ENCODE assay signal across 8 mouse cellular contexts in the genomic region with DNA sequence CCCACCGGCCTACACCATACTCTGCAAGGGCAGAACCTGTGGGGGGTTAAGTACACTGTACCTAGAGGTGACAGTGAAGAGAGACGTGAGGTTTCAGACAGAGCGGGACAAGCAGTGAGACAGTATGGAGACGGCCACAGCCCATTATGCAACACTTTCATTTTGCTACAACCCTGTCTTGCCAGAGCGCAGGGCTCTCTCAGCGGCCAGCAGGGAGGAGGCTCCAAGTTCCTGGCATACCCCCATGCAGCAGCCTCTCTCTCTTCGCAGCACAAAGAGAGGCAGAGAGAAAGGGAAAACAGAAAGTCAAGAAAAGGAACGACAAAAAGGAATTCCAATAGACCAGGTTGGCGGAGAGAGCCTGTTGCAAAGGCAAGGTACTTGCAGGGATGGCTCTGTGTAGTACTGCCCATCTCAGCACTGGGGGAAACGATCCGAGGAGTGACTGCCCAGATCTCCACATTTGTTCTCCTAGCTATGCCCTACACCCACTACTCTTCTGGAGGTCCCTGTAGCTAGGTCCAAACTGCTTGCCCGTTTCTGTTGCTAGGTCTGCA. TPM values are rescaled to one million over a fixed set of nuclear protein-coding genes. Genes with fewer than 3 reads are reported as not detected.
A peak's percentile ranks its signal among the peaks of the same experiment; 100 is the strongest.
DNase-seq lines count a peak whose midpoint lies in the region; ATAC-seq and TF ChIP-seq lines count a peak whose summit lies in the region.

No protein-coding gene starts in this region.

- no peak for ATAC-seq in G1E (ENCODE audit: extremely low read depth, insufficient number of reproducible peaks, low FRiP score, poor library complexity, severe bottlenecking)
- peak; percentile 48 for ATAC-seq in liver, postnatal 0 days
- ATAC-seq in neural tube, embryonic 11.5 days (ENCODE audit: insufficient read depth, low FRiP score, low TSS enrichment) = 0 out of 2 replicates have a peak, but pooled peaks have one; percentile 13

- DNase-seq in G1E (ENCODE audit: low spot score) = no peak
- peak; percentile 86 for DNase-seq in brain, adult 2 months (ENCODE audit: low read depth, low spot score)
- peak; percentile 28 for DNase-seq in fibroblast of lung, adult 2 months (ENCODE audit: low read depth)
- peak; percentile 59 to 60 for DNase-seq in heart, postnatal 14 days
- peak; percentile 70 to 72 for DNase-seq in kidney, postnatal 36 days
- peak; percentile 43 for DNase-seq in liver, postnatal 0 days
- peak; percentile 26 for DNase-seq in neural tube, embryonic 11.5 days (ENCODE audit: low spot score)
- peak; percentile 39 to 68 for DNase-seq in urinary bladder, postnatal 36 days (ENCODE audit: low spot score in 2 of 2)

- H3K9ac ChIP-seq in liver, postnatal 0 days (replicated peaks) = peak overlapping the region; percentile 62
- H3K9ac ChIP-seq in neural tube, embryonic 11.5 days (ENCODE audit: low read length) = peak overlapping the region; percentile 44

- intact Hi-C loops in heart, postnatal 14 days (cut with DNase I) = no loop called here

- 2% methylated on average over 12 of the region's 12 CpGs for WGBS in liver, postnatal 0 days (ENCODE audit: insufficient replicate concordance)
- 2% methylated on average over 12 of the region's 12 CpGs for WGBS in neural tube, embryonic 11.5 days

- peak overlapping the region; percentile 78 for H3K4me2 ChIP-seq in liver, postnatal 0 days (ENCODE audit: low read depth, low read length)
- H3K4me2 ChIP-seq in neural tube, embryonic 11.5 days (ENCODE audit: low read depth) = peak overlapping the region; percentile 76

- no peaks in the 10 kb centered on the region for H3K9me3 ChIP-seq in G1E (replicated peaks)
- H3K9me3 ChIP-seq in liver, postnatal 0 days (ENCODE audit: low read length) = no peaks in the 10 kb centered on the region
- H3K9me3 ChIP-seq in neural tube, embryonic 11.5 days (ENCODE audit: control insufficient read depth, low read length) = no peaks in the 10 kb centered on the region

- TF ChIP-seq EP300 in liver, postnatal 0 days (IDR thresholded peaks at IDR 0.05; ENCODE audit: low read depth) = no peak

- peak overlapping the region; percentile 57; the same call in 1 of the 2 replicates for H3K4me3 ChIP-seq in G1E (ENCODE audit: low read depth, low read length)
- peak overlapping the region; percentile 44 for H3K4me3 ChIP-seq in liver, postnatal 0 days (ENCODE audit: low read depth, low read length)
- H3K4me3 ChIP-seq in neural tube, embryonic 11.5 days (ENCODE audit: low read depth, low read length) = peak overlapping the region; percentile 35

- H3K27me3 ChIP-seq in G1E (ENCODE audit: insufficient read depth, low read length) = peaks cover 25% of the 10 kb centered on the region
- H3K27me3 ChIP-seq in liver, postnatal 0 days (ENCODE audit: insufficient read depth, low read length) = no peaks in the 10 kb centered on the region
- no peaks in the 10 kb centered on the region for H3K27me3 ChIP-seq in neural tube, embryonic 11.5 days (ENCODE audit: control insufficient read depth, insufficient read depth, low read length)

- peak overlapping the region; percentile 55; the same call in 1 of the 2 replicates for H3K27ac ChIP-seq in liver, postnatal 0 days (ENCODE audit: low read depth)
- H3K27ac ChIP-seq in neural tube, embryonic 11.5 days (ENCODE audit: low read depth, low read length) = no peak overlapping the region

- H3K36me3 ChIP-seq in G1E (replicated peaks) = no peaks in the 10 kb centered on the region
- no peaks in the 10 kb centered on the region for H3K36me3 ChIP-seq in liver, postnatal 0 days (replicated peaks; ENCODE audit: insufficient read depth, low read length)
- no peaks in the 10 kb centered on the region for H3K36me3 ChIP-seq in neural tube, embryonic 11.5 days (ENCODE audit: control insufficient read depth, insufficient read depth, low read length)

- no peak for TF ChIP-seq CTCF in G1E (IDR thresholded peaks at IDR 0.05; ENCODE audit: low read depth, low read length)
- no peak for TF ChIP-seq CTCF in liver, postnatal 0 days (IDR thresholded peaks at IDR 0.05; ENCODE audit: low read depth)

- H3K4me1 ChIP-seq in G1E (ENCODE audit: insufficient read depth, low read depth, low read length) = peaks cover 14% of the 10 kb centered on the region
- H3K4me1 ChIP-seq in liver, postnatal 0 days (ENCODE audit: insufficient read depth) = peaks cover 13% of the 10 kb centered on the region
- H3K4me1 ChIP-seq in neural tube, embryonic 11.5 days (ENCODE audit: control insufficient read depth, insufficient read depth, low read length) = peaks cover 5% of the 10 kb centered on the region

RNA-seq across cellular contexts. Expression of gene Gstt1, which starts 0.7 kb away (rescaled TPM):
- total RNA-seq in G1E (2014; fragmentation: Nextera tagmentation) (not detected in 2 replicates), G1E (2017) (0.22 and 1.9 TPM in 2 replicates)
- polyA plus RNA-seq in G1E (2012) = 0.07 TPM in 1 of 2 replicates, not detected in the other
- 1 to 10 TPM; 7.0 to 9.1 TPM for total RNA-seq in heart, postnatal 14 days (2021)
- 77.5 and 78.5 TPM in 2 replicates for polyA plus RNA-seq in liver, postnatal 0 days (2015; fragmentation: Nextera tagmentation; extraction: Ambion mirVana)
- 2.5 and 2.9 TPM in 2 replicates for polyA plus RNA-seq in neural tube, embryonic 11.5 days (2014; fragmentation: Nextera tagmentation; extraction: Ambion mirVana)

RNA-seq across cellular contexts. Expression of gene Gstt3, which starts 16.5 kb away (rescaled TPM):
- total RNA-seq in G1E (2014; fragmentation: Nextera tagmentation) (0.39 TPM in 1 of 2 replicates, not detected in the other), G1E (2017) (0.49 and 1.1 TPM in 2 replicates)
- polyA plus RNA-seq in G1E (2012) = 0.18 and 0.24 TPM in 2 replicates
- total RNA-seq in heart, postnatal 14 days (2021) = 1 to 10 TPM; 1.8 to 4.3 TPM
- 32.6 and 39.3 TPM in 2 replicates for polyA plus RNA-seq in liver, postnatal 0 days (2015; fragmentation: Nextera tagmentation; extraction: Ambion mirVana)
- 2.1 and 2.9 TPM in 2 replicates for polyA plus RNA-seq in neural tube, embryonic 11.5 days (2014; fragmentation: Nextera tagmentation; extraction: Ambion mirVana)

RNA-seq across cellular contexts. Expression of gene Gm20441, which starts 16.9 kb away (rescaled TPM):
- total RNA-seq in G1E (2014; fragmentation: Nextera tagmentation) = not detected in 2 replicates
- total RNA-seq in G1E (2017) = not detected in 2 replicates
- not detected in 2 replicates for polyA plus RNA-seq in G1E (2012)
- total RNA-seq in heart, postnatal 14 days (2021) = not detected
- polyA plus RNA-seq in liver, postnatal 0 days (2015; fragmentation: Nextera tagmentation; extraction: Ambion mirVana) = 0.24 TPM in 1 of 2 replicates, not detected in the other
- not detected in 2 replicates for polyA plus RNA-seq in neural tube, embryonic 11.5 days (2014; fragmentation: Nextera tagmentation; extraction: Ambion mirVana)

RNA-seq across cellular contexts. Expression of gene Ddt, which starts 24.5 kb away (rescaled TPM):
- total RNA-seq in G1E (2014; fragmentation: Nextera tagmentation) (10.8 and 11.9 TPM in 2 replicates), G1E (2017) (73.2 and 74.6 TPM in 2 replicates)
- polyA plus RNA-seq in G1E (2012) = 74.6 and 108 TPM in 2 replicates
- 10 to 100 TPM; 44.8 to 61.1 TPM for total RNA-seq in heart, postnatal 14 days (2021)
- 739 and 838 TPM in 2 replicates for polyA plus RNA-seq in liver, postnatal 0 days (2015; fragmentation: Nextera tagmentation; extraction: Ambion mirVana)
- 93.0 and 93.5 TPM in 2 replicates for polyA plus RNA-seq in neural tube, embryonic 11.5 days (2014; fragmentation: Nextera tagmentation; extraction: Ambion mirVana)

RNA-seq across cellular contexts. Expression of gene Gstt4, which starts 24.6 kb away (rescaled TPM):
- total RNA-seq in G1E (2014; fragmentation: Nextera tagmentation) (not detected in 2 replicates), G1E (2017) (not detected in 2 replicates)
- not detected in 2 replicates for polyA plus RNA-seq in G1E (2012)
- total RNA-seq in heart, postnatal 14 days (2021) = not detected
- not detected in 2 replicates for polyA plus RNA-seq in liver, postnatal 0 days (2015; fragmentation: Nextera tagmentation; extraction: Ambion mirVana)
- polyA plus RNA-seq in neural tube, embryonic 11.5 days (2014; fragmentation: Nextera tagmentation; extraction: Ambion mirVana) = not detected in 2 replicates

Comparison
In these comparisons a context has a peak if more than half of its experiments do, and no peak if none do; other contexts are left out.
1. RNA of gene Gstt1, which starts 0.7 kb away (polyA plus RNA-seq): 77.5 to 78.5 TPM in liver, postnatal 0 days; 2.5 to 2.9 TPM in neural tube, embryonic 11.5 days and 0.07 TPM in G1E; every median in the first group is over 10 times any median in the second.
2. Peak in every context shown above with its lines, with median percentiles within 50 percentile points of each other: H3K4me3 ChIP-seq.